Mouse (Mus musculus) cerebellum, postnatal 36 days (tissue): ENCODE measurements around the gene Cyb5d1.

Experiments used
- DNase-seq, 2 experiments: peaks; one replicate each; pipeline ENCODE4 v3.0.0; 2021 to 2022; ENCODE audit warnings: mixed read lengths in 2 of 2

The Cyb5d1 gene

GRCm38 (mm10) chr11:69403691-69404594 lies 8.5 kb upstream of the Cyb5d1 start:
- DNase-seq, result peak in 1 of 2 experiments; percentile 18

GRCm38 (mm10) chr11:69401987-69402386 lies 6.6 kb upstream of the Cyb5d1 start:
- DNase-seq, result no peak

- peak; percentile 93 to 95 for DNase-seq
These were observed 5.8 kb upstream of the Cyb5d1 start for GRCm38 (mm10) chr11:69401210-69401637.

- DNase-seq, result peak in 1 of 2 experiments; percentile 17
These were observed 4.8 kb upstream of the Cyb5d1 start for GRCm38 (mm10) chr11:69400083-69400850.

GRCm38 (mm10) chr11:69399201-69400082 lies 4.0 kb upstream of the Cyb5d1 start:
- DNase-seq, result peak in 1 of 2 experiments; percentile 18

GRCm38 (mm10) chr11:69398486-69399200 lies 3.2 kb upstream of the Cyb5d1 start:
- DNase-seq, result peak in 1 of 2 experiments; percentile 17

- DNase-seq, result peak; percentile 30 to 38
These were observed 2.6 kb upstream of the Cyb5d1 start, which contains the start of gene Tmem88 for GRCm38 (mm10) chr11:69398059-69398458. Gene Tmem88, minus strand, starts transcription at chr11:69398234.

GRCm38 (mm10) chr11:69397581-69398057 lies 2.2 kb upstream of the Cyb5d1 start:
- DNase-seq, result peak; percentile 53 to 57

- no peak for DNase-seq
These were observed 1.3 kb upstream of the Cyb5d1 start for GRCm38 (mm10) chr11:69396772-69397171.

GRCm38 (mm10) chr11:69395634-69396373 lies 373 bp upstream of the Cyb5d1 start:
- DNase-seq, result peak; percentile 93 to 96

- DNase-seq, result peak in 1 of 2 experiments; percentile 24
These were observed 752 bp downstream of the Cyb5d1 start for GRCm38 (mm10) chr11:69394591-69395167.

- peak; percentile 45 to 82 for DNase-seq
These were observed 4.9 kb downstream of the Cyb5d1 start for GRCm38 (mm10) chr11:69390400-69391034.

- peak in 1 of 2 experiments; percentile 58 for DNase-seq
These were observed 5.7 kb downstream of the Cyb5d1 start for GRCm38 (mm10) chr11:69389531-69390399.

- no peak for DNase-seq
These were observed 6.8 kb downstream of the Cyb5d1 start for GRCm38 (mm10) chr11:69388680-69389079.

GRCm38 (mm10) chr11:69386758-69387157 lies 8.7 kb downstream of the Cyb5d1 start:
- DNase-seq, result no peak

- DNase-seq, result no peak
These were observed 10.5 kb downstream of the Cyb5d1 start for GRCm38 (mm10) chr11:69384979-69385378.

GRCm38 (mm10) chr11:69382478-69383105 lies 12.8 kb downstream of the Cyb5d1 start:
- DNase-seq, result peak in 1 of 2 experiments; percentile 39

GRCm38 (mm10) chr11:69381356-69381755 lies 14.1 kb downstream of the Cyb5d1 start:
- peak; percentile 77 to 79 for DNase-seq
